Mouse (Mus musculus) adrenal gland, adult 8-10 months (tissue): Measurements from ENCODE around the gene Psmb6. TPM values are rescaled to one million over a fixed set of nuclear protein-coding genes. Genes with fewer than 3 reads are reported as not detected.

Source experiments
- DNase-seq: peaks from one replicate; pipeline ENCODE4 v3.0.0; 2022
- total RNA-seq, 4 experiments: library from RNA; stranded (reverse); gene quantifications; 2 replicates each; pipeline ENCODE4 v1.2.4; 2022

Psmb6 gene
- total RNA-seq, 4 experiments from 2014 or later: 247 to 298 (median 278) TPM

- DNase-seq: no peak
These were observed 46.5 kb downstream of the Psmb6 start for GRCm38 (mm10) chr11:70571641-70572040.

GRCm38 (mm10) chr11:70572348-70572902 is 47.3 kb downstream of the Psmb6 start:
- DNase-seq: no peak

DNA sequence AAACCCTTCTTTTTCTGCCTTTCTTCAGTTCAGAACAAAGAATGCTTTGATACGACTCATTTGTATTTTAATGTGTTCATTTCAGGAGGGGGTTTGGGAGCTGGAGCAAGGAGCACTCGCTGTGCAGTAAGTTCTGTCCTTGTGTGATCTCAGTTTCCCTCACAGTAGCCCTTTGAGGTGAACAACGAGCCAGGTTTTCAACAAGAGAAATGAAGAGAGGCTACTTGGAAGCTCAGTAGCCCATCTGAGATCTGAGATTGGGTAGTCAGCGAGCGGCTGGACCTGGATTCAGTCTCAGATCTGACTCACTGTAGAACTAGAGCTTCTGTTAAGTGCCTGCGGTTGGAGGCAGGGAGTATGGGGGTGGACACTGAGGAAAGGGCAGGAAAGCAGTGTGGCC is 48.7 kb downstream of the Psmb6 start:
- DNase-seq: no peak

DNA sequence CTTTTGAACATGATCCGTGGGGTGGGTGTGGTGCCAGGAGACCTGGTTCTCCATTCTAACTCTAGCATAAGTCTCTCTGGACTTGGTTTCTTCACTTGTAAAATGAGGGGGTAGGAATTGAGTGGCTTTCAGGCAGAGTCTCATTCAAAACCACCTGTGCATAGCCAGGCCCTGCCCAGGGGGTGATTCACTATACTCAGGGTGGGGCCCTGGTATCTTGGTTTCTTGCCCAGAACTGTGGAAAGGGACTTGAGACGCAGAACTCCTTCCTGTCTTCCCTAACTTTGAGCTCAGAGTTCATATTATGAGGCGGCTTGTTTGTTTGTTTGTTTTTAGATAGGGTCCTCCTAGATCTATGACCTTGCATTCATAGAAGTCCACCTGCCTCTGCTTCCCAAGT is 52.0 kb downstream of the Psmb6 start:
- no peak for DNase-seq

Other genes starting within 250 kb of the Psmb6 start
- gene Alox12e, start 202.7 kb upstream of the Psmb6 start, total RNA-seq: not detected
- 1 to 10 TPM in 3 of 4 experiments, under 1 TPM in 1; 0.91 to 4.7 (median 3.3) TPM for gene Alox15, start 173.3 kb upstream of the Psmb6 start, total RNA-seq
- 10 to 100 TPM; 24.2 to 29.9 (median 28.2) TPM for gene Pelp1, start 115.3 kb upstream of the Psmb6 start, total RNA-seq
- gene Arrb2, start 92.7 kb upstream of the Psmb6 start, total RNA-seq: 10 to 100 TPM; 22.0 to 51.3 (median 33.9) TPM
- 10 to 100 TPM; 23.4 to 24.4 (median 24.2) TPM for gene Med11, start 73.4 kb upstream of the Psmb6 start, total RNA-seq
- 1 to 10 TPM; 1.7 to 4.3 (median 3.0) TPM for gene Zmynd15, start 65.9 kb upstream of the Psmb6 start, total RNA-seq
- 10 to 100 TPM in 3 of 4 experiments, 1 to 10 TPM in 1; 9.4 to 18.2 (median 16.1) TPM for gene Cxcl16, start 65.4 kb upstream of the Psmb6 start, total RNA-seq
- not detected for gene Tm4sf5, start 20.1 kb upstream of the Psmb6 start, total RNA-seq
- gene Vmo1, start 10.8 kb upstream of the Psmb6 start, total RNA-seq: under 1 TPM in 1 of 4 experiments, not detected in 3; 0.46 TPM
- gene Gltpd2, start 6.2 kb upstream of the Psmb6 start, total RNA-seq: not detected
- not detected for gene Gm40193, start 7.6 kb downstream of the Psmb6 start, total RNA-seq
- 10 to 100 TPM in 2 of 4 experiments, 1 to 10 TPM in 2; 7.8 to 15.0 (median 11.2) TPM for gene Pld2, start 14.7 kb downstream of the Psmb6 start, total RNA-seq
- 10 to 100 TPM; 50.6 to 90.5 (median 71.2) TPM for gene Mink1, start 37.5 kb downstream of the Psmb6 start, total RNA-seq
- not detected for gene 4930544D05Rik, start 90.5 kb downstream of the Psmb6 start, total RNA-seq
- gene Chrne, start 93.8 kb downstream of the Psmb6 start, total RNA-seq: not detected
- not detected for gene Gp1ba, start 113.8 kb downstream of the Psmb6 start, total RNA-seq
- gene Rnf167, start 121.9 kb downstream of the Psmb6 start, total RNA-seq: 100 to 1,000 TPM in 2 of 4 experiments, 10 to 100 TPM in 2; 82.3 to 136 (median 110) TPM
- gene Slc25a11, start 122.1 kb downstream of the Psmb6 start, total RNA-seq: 100 to 1,000 TPM; 121 to 137 (median 127) TPM
- gene Pfn1, start 129.3 kb downstream of the Psmb6 start, total RNA-seq: 1,000 to 10,000 TPM in 1 of 4 experiments, 100 to 1,000 TPM in 3; 582 to 1,056 (median 737) TPM
- 10 to 100 TPM; 39.4 to 66.5 (median 54.7) TPM for gene Eno3, start 131.8 kb downstream of the Psmb6 start, total RNA-seq
- gene Spag7, start 144.0 kb downstream of the Psmb6 start, total RNA-seq: 100 to 1,000 TPM in 1 of 4 experiments, 10 to 100 TPM in 3; 79.2 to 112 (median 89.0) TPM
- gene Camta2, start 162.7 kb downstream of the Psmb6 start, total RNA-seq: 10 to 100 TPM; 42.7 to 57.7 (median 49.8) TPM
- gene Inca1, start 174.8 kb downstream of the Psmb6 start, total RNA-seq: 10 to 100 TPM in 2 of 4 experiments, 1 to 10 TPM in 2; 5.3 to 11.4 (median 8.6) TPM
- 100 to 1,000 TPM; 130 to 210 (median 165) TPM for gene Kif1c, start 175.2 kb downstream of the Psmb6 start, total RNA-seq
- 10 to 100 TPM; 11.7 to 14.8 (median 13.9) TPM for gene Zfp3, start 238.8 kb downstream of the Psmb6 start, total RNA-seq